Mouse (Mus musculus) CH12.LX (cell line): Measurements from ENCODE around the gene Macrod2. TPM values are rescaled to one million over a fixed set of nuclear protein-coding genes. Genes with fewer than 3 reads are reported as not detected.
A peak's percentile ranks its signal among the peaks of the same experiment; 100 is the strongest.

Experiments
- DNase-seq: peaks from one replicate; pipeline ENCODE4 v3.0.0-alpha.2; 2013; ENCODE audit errors: extremely low read depth
- H3K27ac ChIP-seq: 2 replicates; pipeline ENCODE4 v1.5.1; 2012; ENCODE audit warnings: low read depth, mild to moderate bottlenecking, control low read depth, moderate library complexity; ENCODE audit not compliant: insufficient read depth
- H3K27me3 ChIP-seq: replicated peaks from 2 replicates; pipeline ENCODE3; 2012; ENCODE audit warnings: inconsistent platforms
- H3K36me3 ChIP-seq, 2 experiments: replicated peaks in 1 of 2; 2 replicates each; pipeline versions ENCODE3 to v1.6.1; 2012; ENCODE audit warnings: inconsistent platforms in 1 of 2, low read length in 1 of 2, mild to moderate bottlenecking in 1 of 2, mixed read lengths in 1 of 2, moderate library complexity in 1 of 2; ENCODE audit not compliant: control insufficient read depth in 1 of 2, insufficient read depth in 1 of 2
- H3K4me1 ChIP-seq, 2 experiments: 2 replicates each; pipeline ENCODE4 v1.6.1; 2012; ENCODE audit warnings: inconsistent platforms in 1 of 2, moderate library complexity in 1 of 2; ENCODE audit not compliant: insufficient read depth in 2 of 2, control insufficient read depth in 1 of 2
- H3K4me2 ChIP-seq: 2 replicates; pipeline ENCODE4 v1.6.1; 2012; ENCODE audit warnings: low read depth, mild to moderate bottlenecking, control low read depth; ENCODE audit not compliant: poor library complexity, insufficient read depth, severe bottlenecking
- H3K4me3 ChIP-seq, 3 experiments: fragments of 150-350 bp in 1 of 3; sonication (generic) in 1 of 3; replicated peaks in 1 of 3; 2 replicates each; pipeline versions ENCODE3 to v1.5.1; 2011 to 2012; ENCODE audit warnings: low read depth in 2 of 3, low read length in 2 of 3, mild to moderate bottlenecking in 2 of 3, moderate library complexity in 2 of 3, control low read depth in 1 of 3, improper control_type of control experiment in 1 of 3, inconsistent platforms in 1 of 3, mixed read lengths in 1 of 3; ENCODE audit not compliant: poor library complexity in 1 of 3
- H3K79me2 ChIP-seq: replicated peaks from 2 replicates; pipeline ENCODE4 v1.6.1; 2012; ENCODE audit warnings: mild to moderate bottlenecking, moderate library complexity; ENCODE audit not compliant: control insufficient read depth, poor library complexity, insufficient read depth, severe bottlenecking; ENCODE audit errors: extremely low read depth
- H3K9ac ChIP-seq: 2 replicates; pipeline ENCODE4 v1.6.1; 2012; ENCODE audit warnings: low read depth, mild to moderate bottlenecking, control low read depth, moderate library complexity; ENCODE audit not compliant: insufficient read depth
- H3K9me3 ChIP-seq: replicated peaks from 2 replicates; pipeline ENCODE3; 2012; ENCODE audit warnings: low read length, inconsistent platforms, mixed read lengths
- CHD1 ChIP-seq: IDR thresholded peaks from 2 replicates; pipeline ENCODE4 v1.6.1; 2012; ENCODE audit warnings: low read depth, low read length, improper control_type of control experiment, inconsistent platforms
- CHD2 ChIP-seq: IDR thresholded peaks from 2 replicates; pipeline ENCODE4 v1.6.1; 2011; ENCODE audit warnings: low read length, improper control_type of control experiment
- CTCF ChIP-seq, 2 experiments: IDR thresholded peaks in 1 of 2; conservative IDR thresholded peaks in 1 of 2; 2 replicates each; pipeline ENCODE4 v1.5.1; 2011 to 2012; ENCODE audit warnings: low read depth in 2 of 2, low read length in 2 of 2, improper control_type of control experiment in 1 of 2, inconsistent platforms in 1 of 2, mild to moderate bottlenecking in 1 of 2, moderate library complexity in 1 of 2
- E2F4 ChIP-seq: IDR thresholded peaks from 2 replicates; pipeline ENCODE4 v1.6.1; 2011; ENCODE audit warnings: low read depth, low read length, improper control_type of control experiment; ENCODE audit not compliant: insufficient replicate concordance
- ELF1 ChIP-seq: IDR thresholded peaks from 2 replicates; pipeline ENCODE4 v1.6.1; 2014; ENCODE audit warnings: low read depth, mild to moderate bottlenecking, inconsistent platforms, low read length, improper control_type of control experiment
- EP300 ChIP-seq: IDR thresholded peaks from 2 replicates; pipeline ENCODE4 v1.6.1; 2011; ENCODE audit warnings: low read length, improper control_type of control experiment
- KAT2A ChIP-seq: IDR thresholded peaks from 2 replicates; pipeline ENCODE4 v1.6.1; 2012; ENCODE audit warnings: low read length, improper control_type of control experiment, inconsistent platforms; ENCODE audit not compliant: insufficient replicate concordance
- MAFK ChIP-seq: IDR thresholded peaks from 2 replicates; pipeline ENCODE4 v1.6.1; 2011; ENCODE audit warnings: low read length, improper control_type of control experiment; ENCODE audit not compliant: insufficient replicate concordance
- MEF2A ChIP-seq: IDR thresholded peaks from 2 replicates; pipeline ENCODE4 v1.6.1; 2014; ENCODE audit warnings: low read depth, mild to moderate bottlenecking, inconsistent platforms, low read length, improper control_type of control experiment, borderline replicate concordance
- MXI1 ChIP-seq: IDR thresholded peaks from 2 replicates; pipeline ENCODE4 v1.6.1; 2011; ENCODE audit warnings: mild to moderate bottlenecking, low read depth, low read length, improper control_type of control experiment
- NELFE ChIP-seq: IDR thresholded peaks from 2 replicates; pipeline ENCODE4 v1.6.1; 2011; ENCODE audit warnings: low read depth, low read length, improper control_type of control experiment
- NRF1 ChIP-seq: IDR thresholded peaks from 2 replicates; pipeline ENCODE4 v1.6.1; 2014; ENCODE audit warnings: low read depth, mild to moderate bottlenecking, inconsistent platforms, low read length, improper control_type of control experiment, moderate library complexity
- PAX5 ChIP-seq: IDR thresholded peaks from 2 replicates; pipeline ENCODE4 v1.6.1; 2012; ENCODE audit warnings: low read length, inconsistent platforms, mixed read lengths
- POLR2A ChIP-seq: IDR thresholded peaks from 2 replicates; pipeline ENCODE4 v1.6.1; 2011; ENCODE audit warnings: low read depth, mild to moderate bottlenecking, improper control_type of control experiment, low read length
- POLR2AphosphoS2 ChIP-seq: IDR thresholded peaks from 2 replicates; pipeline ENCODE4 v1.6.1; 2011; ENCODE audit warnings: low read depth, low read length, improper control_type of control experiment
- RAD21 ChIP-seq: IDR thresholded peaks from 2 replicates; pipeline ENCODE4 v1.6.1; 2011; ENCODE audit warnings: low read depth, mild to moderate bottlenecking, low read length, improper control_type of control experiment, moderate library complexity
- RCOR1 ChIP-seq: conservative IDR thresholded peaks from 2 replicates; pipeline ENCODE4 v1.6.1; 2012; ENCODE audit warnings: low read depth, mild to moderate bottlenecking, inconsistent platforms, low read length, improper control_type of control experiment
- SIN3A ChIP-seq: IDR thresholded peaks from 2 replicates; pipeline ENCODE4 v1.6.1; 2012; ENCODE audit warnings: low read length, improper control_type of control experiment, inconsistent platforms
- SMC3 ChIP-seq: IDR thresholded peaks from 2 replicates; pipeline ENCODE4 v1.6.1; 2011; ENCODE audit warnings: low read depth, low read length, improper control_type of control experiment
- TCF12 ChIP-seq: IDR thresholded peaks from 2 replicates; pipeline ENCODE4 v1.6.1; 2014; ENCODE audit warnings: low read depth, mild to moderate bottlenecking, inconsistent platforms, low read length, improper control_type of control experiment
- UBTF ChIP-seq: IDR thresholded peaks from 2 replicates; pipeline ENCODE4 v1.6.1; 2012; ENCODE audit warnings: low read depth, mild to moderate bottlenecking, inconsistent platforms, low read length, improper control_type of control experiment, moderate library complexity
- USF2 ChIP-seq: conservative IDR thresholded peaks from 2 replicates; pipeline ENCODE4 v1.6.1; 2011; ENCODE audit warnings: low read depth, low read length, improper control_type of control experiment
- ZC3H11A ChIP-seq: IDR thresholded peaks from 2 replicates; pipeline ENCODE4 v1.6.1; 2012; ENCODE audit warnings: low read depth, mild to moderate bottlenecking, inconsistent platforms, low read length, improper control_type of control experiment
- ZKSCAN1 ChIP-seq: IDR thresholded peaks from 2 replicates; pipeline ENCODE4 v1.6.1; 2012; ENCODE audit warnings: low read depth, inconsistent platforms, low read length, improper control_type of control experiment, borderline replicate concordance
- dilution Hi-C: fragments of 300-500 bp; cut with MboI; formaldehyde crosslinking; loops from 2 replicates; pipeline ENCODE4 v1.14.3; 2020; ENCODE audit warnings: low sequenced_read_pairs; ENCODE audit not compliant: extremely low pct_unique_long_range_greater_than_20kb, extremely low pct_ligation_motif_present
- in situ Hi-C: fragments of 300-500 bp; cut with MboI; formaldehyde crosslinking; loops from 3 replicates; pipeline ENCODE4 v1.14.3; 2019; ENCODE audit warnings: low sequenced_read_pairs, low pct_ligation_motif_present, low pct_unique_long_range_greater_than_20kb, mixed read lengths
- polyA plus RNA-seq: library from polyadenylated mRNA; unstranded; fragments of >175 nt; gene quantifications from 2 replicates; pipeline ENCODE4 v1.2.1, GENCODE M21; 2012; ENCODE audit warnings: low read depth; ENCODE audit not compliant: insufficient read length
- total RNA-seq, 2 experiments: library from RNA; depleted of rRNA; stranded (reverse); fragments of 300-350 nt in 1 of 2; fragments of >200 nt in 1 of 2; gene quantifications; 2 replicates each; pipeline ENCODE4 v1.2.3; 2012 to 2014

Macrod2 gene
- total and polyA plus RNA-seq, 3 experiments, result not detected

DNA sequence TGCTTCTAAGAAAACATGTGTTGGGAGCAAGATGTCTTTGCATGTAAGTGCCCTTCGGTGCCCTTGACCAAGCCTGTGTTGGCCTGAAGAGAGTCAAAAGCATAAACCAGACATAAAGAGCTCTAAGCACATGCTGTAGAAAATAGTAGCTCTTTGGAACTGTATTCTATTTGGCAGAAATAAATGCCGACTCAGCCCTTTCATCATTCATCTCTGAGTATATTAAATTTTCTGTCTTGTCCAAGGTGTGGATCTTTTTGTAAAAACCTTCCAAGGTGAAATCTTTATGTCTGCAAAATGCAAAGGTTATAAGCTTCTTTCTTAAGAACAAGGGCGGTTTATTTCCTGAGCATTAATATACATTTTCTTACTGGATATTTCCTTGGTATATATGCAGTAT is 920.2 kb downstream of the Macrod2 start:
- in situ Hi-C loops (no loop called here), dilution Hi-C loops (no loop called here)
- no peaks in the 10 kb centered on the region for H3K27me3 ChIP-seq
- H3K4me2 ChIP-seq, result no peak overlapping the region
- H3K4me1 ChIP-seq, result no peaks in the 10 kb centered on the region
- peak; percentile 55; the same call in 1 of the 2 replicates for TF ChIP-seq MAFK
- no peak for TF ChIP-seq POLR2AphosphoS2
- no peak for TF ChIP-seq RAD21
- H3K79me2 ChIP-seq, result no peaks in the 10 kb centered on the region
- no peak for DNase-seq
- H3K36me3 ChIP-seq, result no peaks in the 10 kb centered on the region
- H3K9ac ChIP-seq, result no peak overlapping the region
- no peak overlapping the region for H3K4me3 ChIP-seq
- peaks cover 48% of the 10 kb centered on the region for H3K9me3 ChIP-seq
- H3K27ac ChIP-seq, result no peak overlapping the region

- no peak overlapping the region for H3K4me3 ChIP-seq
- H3K27me3 ChIP-seq, result no peaks in the 10 kb centered on the region
- no peak overlapping the region for H3K4me2 ChIP-seq
- DNase-seq, result no peak
- H3K4me1 ChIP-seq, result no peaks in the 10 kb centered on the region
- H3K9ac ChIP-seq, result no peak overlapping the region
- H3K36me3 ChIP-seq, result no peaks in the 10 kb centered on the region
- in situ Hi-C loops, result no loop called here
- dilution Hi-C loops, result no loop called here
- H3K27ac ChIP-seq, result no peak overlapping the region
- TF ChIP-seq RCOR1, result no peak
- TF ChIP-seq E2F4, result no peak
- TF ChIP-seq PAX5, result no peak
- no peak for TF ChIP-seq CHD1
- TF ChIP-seq POLR2AphosphoS2, result no peak
- peaks cover 30% of the 10 kb centered on the region for H3K9me3 ChIP-seq
- H3K79me2 ChIP-seq, result no peaks in the 10 kb centered on the region
Observed at GRCm38 (mm10) chr2:141323956-141324460, 928.9 kb downstream of the Macrod2 start.

DNA sequence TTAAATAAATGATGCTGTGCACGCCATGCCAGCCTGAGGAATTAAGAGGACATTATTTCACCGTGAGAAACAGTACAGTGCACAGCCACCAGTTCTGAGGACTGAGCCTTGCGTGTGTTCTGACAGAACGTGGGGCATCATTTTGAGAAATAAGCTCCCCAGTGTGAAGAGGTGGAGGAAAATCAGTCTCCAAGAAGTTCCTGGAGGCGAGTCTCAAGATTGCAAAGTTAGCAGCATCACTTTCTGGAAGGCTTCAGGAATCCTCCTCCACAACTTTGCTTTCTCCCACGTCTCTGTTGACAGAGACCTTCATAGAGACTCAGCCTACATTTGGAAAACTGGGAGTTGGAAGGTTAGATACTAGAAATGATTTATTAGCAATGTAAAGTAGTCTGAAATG is 932.2 kb downstream of the Macrod2 start:
- TF ChIP-seq CHD2, result no peak
- no peak for TF ChIP-seq MXI1
- TF ChIP-seq RCOR1, result no peak
- no peak for TF ChIP-seq CHD1
- TF ChIP-seq SIN3A, result no peak
- TF ChIP-seq TCF12, result no peak
- no peak for TF ChIP-seq NRF1
- TF ChIP-seq CTCF (conservative IDR thresholded peaks at IDR 0.05 in 1 of 2, IDR thresholded peaks at IDR 0.05 in 1 of 2; ENCODE audit: low read depth in 2 of 2, low read length in 2 of 2), result no peak
- TF ChIP-seq MAFK, result no peak
- no peak for TF ChIP-seq ZKSCAN1
- no peak for TF ChIP-seq POLR2A
- no peak for TF ChIP-seq ZC3H11A
- TF ChIP-seq NELFE, result no peak
- TF ChIP-seq UBTF, result no peak
- no peak for TF ChIP-seq USF2
- TF ChIP-seq EP300, result no peak
- no peak for TF ChIP-seq MEF2A
- no peak for TF ChIP-seq SMC3
- no peak for TF ChIP-seq KAT2A
- no peak for TF ChIP-seq ELF1
- Histone ChIP-seq H3K4me2 (no peak overlapping the region), H3K9ac (no peak overlapping the region)

More for the DNA sequence above, 932.2 kb downstream of the Macrod2 start:
- Histone ChIP-seq H3K36me3 (no peaks in the 10 kb centered on the region), H3K4me1 (no peaks in the 10 kb centered on the region), H3K27ac (no peak overlapping the region), H3K27me3 (no peaks in the 10 kb centered on the region), H3K4me3 (no peak overlapping the region), H3K9me3 (peaks cover 22% of the 10 kb centered on the region), H3K79me2 (no peaks in the 10 kb centered on the region)
- in situ Hi-C loops (no loop called here), dilution Hi-C loops (no loop called here)
- DNase-seq, result no peak
